In genomic region chr2:152368532-152369140, GRCm38 (mm10) we compare ENCODE assay signal across 9 mouse cellular contexts. TPM values are rescaled to one million over a fixed set of nuclear protein-coding genes. Genes with fewer than 3 reads are reported as not detected.
DNase-seq lines count a peak whose midpoint lies in the region; ATAC-seq and TF ChIP-seq lines count a peak whose summit lies in the region.
"Had no signal": no experiment of that assay in that cellular context is flagged by ENCODE, and none has a peak within 500 bp of the region (broad histone marks: within the 10 kb centered on the region; RNA-seq: fewer than 3 reads in every experiment).

No protein-coding gene starts in this region.

- ATAC-seq in kidney, postnatal 0 days (replicated peaks; ENCODE audit: low FRiP score, low read depth): 0 out of 2 replicates have a peak, but pooled peaks have one; percentile 52
- ATAC-seq in megakaryocyte progenitor cell, adult 5-6 weeks (replicated peaks; ENCODE audit: poor library complexity): peak; percentile 82

- no peaks in the 10 kb centered on the region for H3K9me3 ChIP-seq in heart, embryonic 10.5 days
- H3K9me3 ChIP-seq in kidney, postnatal 0 days (replicated peaks; ENCODE audit: low read length): no peaks in the 10 kb centered on the region
- H3K9me3 ChIP-seq: liver, embryonic 15.5 days had no signal

- peak overlapping the region; percentile 27; the same call in 1 of the 2 replicates for H3K4me3 ChIP-seq in heart, embryonic 10.5 days
- H3K4me3 ChIP-seq in kidney, postnatal 0 days (replicated peaks; ENCODE audit: low read depth, low read length): no peak overlapping the region
- H3K4me3 ChIP-seq: liver, embryonic 15.5 days had no signal

- peaks cover 8% of the 10 kb centered on the region; the same call in 1 of the 2 replicates for H3K27me3 ChIP-seq in heart, embryonic 10.5 days (ENCODE audit: insufficient read depth, poor library complexity, severe bottlenecking)
- H3K27me3 ChIP-seq in kidney, postnatal 0 days (ENCODE audit: insufficient read depth, low read length): no peaks in the 10 kb centered on the region

- 20% methylated on average over 14 of the region's 14 CpGs for WGBS in heart, embryonic 10.5 days
- 34% methylated on average over 14 of the region's 14 CpGs for WGBS in kidney, postnatal 0 days

- H3K9ac ChIP-seq in kidney, postnatal 0 days (ENCODE audit: low read depth, low read length): no peak overlapping the region
- H3K9ac ChIP-seq: liver, embryonic 15.5 days had no signal

- no peaks in the 10 kb centered on the region for H3K36me3 ChIP-seq in heart, embryonic 10.5 days
- no peaks in the 10 kb centered on the region for H3K36me3 ChIP-seq in kidney, postnatal 0 days (ENCODE audit: insufficient read depth, low read length)
- H3K36me3 ChIP-seq: liver, embryonic 15.5 days had no signal

- H3K4me1 ChIP-seq in heart, embryonic 10.5 days: peaks cover 15% of the 10 kb centered on the region
- H3K4me1 ChIP-seq in kidney, postnatal 0 days (replicated peaks; ENCODE audit: insufficient read depth, low read length): no peaks in the 10 kb centered on the region

- H3K27ac ChIP-seq in heart, embryonic 10.5 days: no peak overlapping the region
- no peak overlapping the region for H3K27ac ChIP-seq in kidney, postnatal 0 days
- H3K27ac ChIP-seq: liver, embryonic 15.5 days had no signal

- DNase-seq in frontal cortex, postnatal 36 days (ENCODE audit: low spot score in 2 of 2): peak; percentile 25 to 30
- no peak for DNase-seq in frontal cortex, postnatal 25 days (ENCODE audit: low spot score in 2 of 2)
- DNase-seq in NIH3T3 (ENCODE audit: low read depth): peak; percentile 87
- DNase-seq in cerebellum, postnatal 25 days: peak; percentile 45 to 71
- peak; percentile 86 for DNase-seq in heart, embryonic 10.5 days (ENCODE audit: low spot score)
- DNase-seq in kidney, postnatal 0 days (ENCODE audit: low spot score): peak; percentile 77
- DNase-seq in spleen, postnatal 4 days (ENCODE audit: low spot score in 2 of 2): peak; percentile 43 to 78

- H3K4me2 ChIP-seq in kidney, postnatal 0 days (ENCODE audit: low read length): no peak overlapping the region
- H3K4me2 ChIP-seq: liver, embryonic 15.5 days had no signal

- peak; percentile 91 for TF ChIP-seq CTCF in kidney, postnatal 0 days (IDR thresholded peaks at IDR 0.05; ENCODE audit: low read depth)

RNA-seq across cellular contexts. Expression of gene Nrsn2, which starts 7.8 kb away (rescaled TPM):
- polyA plus RNA-seq in heart, embryonic 10.5 days (2016; fragmentation: Nextera tagmentation; extraction: Ambion mirVana): 3.1 and 3.3 TPM in 2 replicates
- polyA plus RNA-seq in kidney, postnatal 0 days (2015; fragmentation: Nextera tagmentation; extraction: Ambion mirVana): 0.60 and 0.68 TPM in 2 replicates
- total RNA-seq in megakaryocyte progenitor cell, adult 5-6 weeks (2015): not detected in 2 replicates
- not detected in 2 replicates for total RNA-seq in megakaryocyte progenitor cell, adult 5-6 weeks (2017)
- polyA plus RNA-seq: liver, embryonic 15.5 days had no signal

RNA-seq across cellular contexts. Expression of gene Trib3, which starts 24.8 kb away (rescaled TPM):
- polyA plus RNA-seq in heart, embryonic 10.5 days (2016; fragmentation: Nextera tagmentation; extraction: Ambion mirVana): 5.1 and 5.3 TPM in 2 replicates
- polyA plus RNA-seq in kidney, postnatal 0 days (2015; fragmentation: Nextera tagmentation; extraction: Ambion mirVana): 0.79 and 1.1 TPM in 2 replicates
- total RNA-seq in megakaryocyte progenitor cell, adult 5-6 weeks (2015): not detected in 2 replicates
- total RNA-seq in megakaryocyte progenitor cell, adult 5-6 weeks (2017): not detected in 2 replicates

RNA-seq across cellular contexts. Expression of gene Sox12, which starts 29.2 kb away (rescaled TPM):
- polyA plus RNA-seq in heart, embryonic 10.5 days (2016; fragmentation: Nextera tagmentation; extraction: Ambion mirVana): 6.7 and 10.5 TPM in 2 replicates
- polyA plus RNA-seq in kidney, postnatal 0 days (2015; fragmentation: Nextera tagmentation; extraction: Ambion mirVana): 8.2 and 9.2 TPM in 2 replicates
- 6.8 and 9.0 TPM in 2 replicates for total RNA-seq in megakaryocyte progenitor cell, adult 5-6 weeks (2015)
- total RNA-seq in megakaryocyte progenitor cell, adult 5-6 weeks (2017): 1.9 and 2.2 TPM in 2 replicates

RNA-seq across cellular contexts. Expression of gene Rbck1, which starts 36.2 kb away (rescaled TPM):
- 88.0 and 89.3 TPM in 2 replicates for polyA plus RNA-seq in heart, embryonic 10.5 days (2016; fragmentation: Nextera tagmentation; extraction: Ambion mirVana)
- 67.6 and 68.4 TPM in 2 replicates for polyA plus RNA-seq in kidney, postnatal 0 days (2015; fragmentation: Nextera tagmentation; extraction: Ambion mirVana)
- 50.3 and 75.6 TPM in 2 replicates for total RNA-seq in megakaryocyte progenitor cell, adult 5-6 weeks (2015)
- 66.8 and 67.2 TPM in 2 replicates for total RNA-seq in megakaryocyte progenitor cell, adult 5-6 weeks (2017)

RNA-seq across cellular contexts. Expression of gene Zcchc3, which starts 46.2 kb away (rescaled TPM):
- 50.6 and 71.3 TPM in 2 replicates for polyA plus RNA-seq in heart, embryonic 10.5 days (2016; fragmentation: Nextera tagmentation; extraction: Ambion mirVana)
- polyA plus RNA-seq in kidney, postnatal 0 days (2015; fragmentation: Nextera tagmentation; extraction: Ambion mirVana): 28.3 and 31.0 TPM in 2 replicates
- total RNA-seq in megakaryocyte progenitor cell, adult 5-6 weeks (2015): 5.3 and 5.7 TPM in 2 replicates
- total RNA-seq in megakaryocyte progenitor cell, adult 5-6 weeks (2017): 2.8 and 4.1 TPM in 2 replicates

Comparison
In these comparisons a context has a peak if more than half of its experiments do, and no peak if none do; other contexts are left out.
1. DNase-seq: peak in frontal cortex, postnatal 36 days (2 of 2), NIH3T3 (single experiment), cerebellum, postnatal 25 days (2 of 2), heart, embryonic 10.5 days (single experiment), kidney, postnatal 0 days (single experiment) and spleen, postnatal 4 days (2 of 2); none in frontal cortex, postnatal 25 days (0 of 2).